Mouse (Mus musculus): ENCODE data around the gene Cap1. TPM values are rescaled to one million over a fixed set of nuclear protein-coding genes. Genes with fewer than 3 reads are reported as not detected.

Cap1 gene
- polyA plus RNA-seq, 1 experiment from 2014 or later, result 71.5 TPM

DNA sequence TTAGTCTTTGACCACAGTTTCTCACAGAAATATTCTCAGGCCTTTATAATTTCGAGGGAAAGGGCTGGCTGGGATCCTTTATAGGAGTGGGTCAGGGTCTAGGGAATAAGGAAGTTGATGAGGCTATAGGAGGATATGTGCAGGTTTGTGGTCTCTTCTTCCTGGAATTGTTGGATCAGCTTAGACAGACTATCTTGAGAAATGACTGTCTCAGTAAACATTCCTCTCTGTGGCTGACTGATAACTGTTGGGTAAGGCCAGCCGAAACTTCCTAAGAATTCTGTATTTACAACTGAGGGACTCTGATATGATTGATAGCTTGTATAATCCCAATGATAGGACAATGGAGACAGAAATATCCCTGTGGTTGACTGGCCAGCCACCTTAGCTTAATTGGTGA, 74.0 kb downstream of the Cap1 start:
- Histone ChIP-seq H3K4me1 (replicated peaks; ENCODE audit: control insufficient read depth, insufficient read depth, low read length) (no peaks in the 10 kb centered on the region), H3K27ac (ENCODE audit: low read depth, low read length) (no peak overlapping the region), H3K4me2 (replicated peaks; ENCODE audit: low read depth, low read length) (no peak overlapping the region), H3K9ac (ENCODE audit: low read depth, low read length) (no peak overlapping the region), H3K27me3 (ENCODE audit: control insufficient read depth, insufficient read depth, low read length) (no peaks in the 10 kb centered on the region), H3K9me3 (ENCODE audit: control insufficient read depth, low read length) (no peaks in the 10 kb centered on the region), H3K36me3 (ENCODE audit: control insufficient read depth, insufficient read depth, low read length) (no peaks in the 10 kb centered on the region), H3K4me3 (ENCODE audit: low read depth, low read length) (no peak overlapping the region)
- DNase-seq (ENCODE audit: low spot score), result no peak
- ATAC-seq (ENCODE audit: low FRiP score), result no peak
- 67% methylated on average over 2 of the region's 2 CpGs for WGBS

DNA sequence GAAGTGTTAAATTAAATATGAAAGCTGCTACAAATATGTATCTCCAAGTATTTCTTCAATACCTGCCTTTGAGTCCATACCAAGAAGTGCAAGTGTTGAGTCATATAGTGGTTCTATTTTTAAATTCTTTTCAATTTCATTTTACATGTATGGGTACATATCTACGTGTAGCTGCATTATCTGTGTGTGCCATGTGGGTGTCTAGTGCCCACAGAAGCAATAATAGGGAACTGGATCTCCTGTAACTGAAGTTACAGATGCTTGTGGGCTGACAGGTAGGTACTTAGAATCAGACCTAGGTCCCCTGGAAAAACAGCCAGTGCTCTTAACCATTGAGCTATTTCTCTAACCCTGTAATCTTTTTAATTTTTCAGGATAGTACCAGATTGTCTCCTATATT, 74.7 kb downstream of the Cap1 start:
- DNase-seq (ENCODE audit: low spot score) (no peak), ATAC-seq (ENCODE audit: low FRiP score) (no peak)
- no peak overlapping the region for H3K27ac ChIP-seq (ENCODE audit: low read depth, low read length)
- no peaks in the 10 kb centered on the region for H3K36me3 ChIP-seq (ENCODE audit: control insufficient read depth, insufficient read depth, low read length)
- H3K9me3 ChIP-seq (ENCODE audit: control insufficient read depth, low read length), result no peaks in the 10 kb centered on the region
- H3K27me3 ChIP-seq (ENCODE audit: control insufficient read depth, insufficient read depth, low read length), result no peaks in the 10 kb centered on the region
- WGBS, result 67% methylated on average over 1 of the region's 1 CpGs
- no peak overlapping the region for H3K4me2 ChIP-seq (replicated peaks; ENCODE audit: low read depth, low read length)
- H3K4me3 ChIP-seq (ENCODE audit: low read depth, low read length), result no peak overlapping the region
- H3K9ac ChIP-seq (ENCODE audit: low read depth, low read length), result no peak overlapping the region
- no peaks in the 10 kb centered on the region for H3K4me1 ChIP-seq (replicated peaks; ENCODE audit: control insufficient read depth, insufficient read depth, low read length)

Other genes starting within 250 kb of the Cap1 start
- not detected in 2 replicates for gene 9530002B09Rik, start 196.8 kb downstream of the Cap1 start, polyA plus RNA-seq (2014; fragmentation: Nextera tagmentation; extraction: Ambion mirVana)
- 65.5 and 73.1 TPM in 2 replicates for gene Ppt1, start 49.8 kb downstream of the Cap1 start, polyA plus RNA-seq (2014; fragmentation: Nextera tagmentation; extraction: Ambion mirVana)
- gene Mfsd2a, start 75.1 kb upstream of the Cap1 start, polyA plus RNA-seq (2014; fragmentation: Nextera tagmentation; extraction: Ambion mirVana), result 25.2 and 27.0 TPM in 2 replicates
- 76.1 and 92.7 TPM in 2 replicates for gene Mycl, start 109.6 kb upstream of the Cap1 start, polyA plus RNA-seq (2014; fragmentation: Nextera tagmentation; extraction: Ambion mirVana)
- gene Trit1, start 130.5 kb upstream of the Cap1 start, polyA plus RNA-seq (2014; fragmentation: Nextera tagmentation; extraction: Ambion mirVana), result 24.4 and 26.6 TPM in 2 replicates
- 0.20 TPM in 1 of 2 replicates, not detected in the other for gene Bmp8b, start 219.1 kb upstream of the Cap1 start, polyA plus RNA-seq (2014; fragmentation: Nextera tagmentation; extraction: Ambion mirVana)
- gene Oxct2b, start 230.2 kb upstream of the Cap1 start, polyA plus RNA-seq (2014; fragmentation: Nextera tagmentation; extraction: Ambion mirVana), result 0.13 and 0.28 TPM in 2 replicates